8 mouse cellular contexts compared by ENCODE assay signal in genomic region chr4:95733397-95734249, GRCm38 (mm10).
DNase-seq lines count a peak whose midpoint lies in the region; ATAC-seq and TF ChIP-seq lines count a peak whose summit lies in the region.

No protein-coding gene starts in this region.

- ATAC-seq in liver, postnatal 0 days, result no peak
- peak; percentile 88 for ATAC-seq in hindbrain, embryonic 16.5 days
- ATAC-seq in lung, postnatal 0 days, result peak; percentile 82
- peak; percentile 40; the same call in 1 of the 2 replicates for ATAC-seq in stomach, postnatal 0 days (ENCODE audit: low FRiP score, low TSS enrichment)

- TF ChIP-seq POLR2A in liver, adult 2 months (IDR thresholded peaks at IDR 0.05; ENCODE audit: extremely low read depth, insufficient read depth, low read length), result no peak

- no peak for TF ChIP-seq CTCF in liver, adult 2 months (IDR thresholded peaks at IDR 0.05; ENCODE audit: low read depth, low read length)
- TF ChIP-seq CTCF in liver, postnatal 0 days (IDR thresholded peaks at IDR 0.05; ENCODE audit: low read depth), result no peak
- no peak for TF ChIP-seq CTCF in lung, postnatal 0 days (IDR thresholded peaks at IDR 0.05)
- TF ChIP-seq CTCF in stomach, postnatal 0 days (IDR thresholded peaks at IDR 0.05; ENCODE audit: low read depth), result no peak

- no peak overlapping the region for H3K4me3 ChIP-seq in liver, adult 2 months (ENCODE audit: insufficient read depth, low read depth, low read length)
- no peak overlapping the region for H3K4me3 ChIP-seq in liver, postnatal 0 days (ENCODE audit: low read depth, low read length)
- H3K4me3 ChIP-seq in hindbrain, embryonic 16.5 days (ENCODE audit: low read length), result no peak overlapping the region
- H3K4me3 ChIP-seq in lung, postnatal 0 days (ENCODE audit: low read depth, low read length), result no peak overlapping the region
- no peak overlapping the region for H3K4me3 ChIP-seq in stomach, postnatal 0 days (ENCODE audit: low read depth, low read length)

- WGBS in liver, adult 2 months, result 51% methylated on average over 6 of the region's 6 CpGs
- 62% methylated on average over 6 of the region's 6 CpGs for WGBS in liver, postnatal 0 days (ENCODE audit: insufficient replicate concordance)
- WGBS in hindbrain, embryonic 16.5 days, result 15% methylated on average over 6 of the region's 6 CpGs
- WGBS in lung, postnatal 0 days, result 25% methylated on average over 6 of the region's 6 CpGs
- 20% methylated on average over 6 of the region's 6 CpGs for WGBS in stomach, postnatal 0 days

- no peak overlapping the region for H3K4me2 ChIP-seq in liver, postnatal 0 days (ENCODE audit: low read depth, low read length)
- H3K4me2 ChIP-seq in hindbrain, embryonic 16.5 days (ENCODE audit: low read length), result no peak overlapping the region
- H3K4me2 ChIP-seq in lung, postnatal 0 days (replicated peaks; ENCODE audit: low read depth, low read length), result no peak overlapping the region
- no peak overlapping the region for H3K4me2 ChIP-seq in stomach, postnatal 0 days (replicated peaks; ENCODE audit: low read depth)

- no peak for TF ChIP-seq EP300 in liver, postnatal 0 days (IDR thresholded peaks at IDR 0.05; ENCODE audit: low read depth)
- TF ChIP-seq EP300 in lung, postnatal 0 days (IDR thresholded peaks at IDR 0.05), result peak; percentile 65; the same call in 1 of the 2 replicates
- no peak for TF ChIP-seq EP300 in stomach, postnatal 0 days (optimal IDR thresholded peaks at IDR 0.05)

- no peaks in the 10 kb centered on the region for H3K36me3 ChIP-seq in liver, adult 2 months (ENCODE audit: control insufficient read depth, insufficient read depth, low read length)
- no peaks in the 10 kb centered on the region for H3K36me3 ChIP-seq in liver, postnatal 0 days (replicated peaks; ENCODE audit: insufficient read depth, low read length)
- H3K36me3 ChIP-seq in hindbrain, embryonic 16.5 days (ENCODE audit: control insufficient read depth, insufficient read depth, low read length), result no peaks in the 10 kb centered on the region
- no peaks in the 10 kb centered on the region for H3K36me3 ChIP-seq in lung, postnatal 0 days (ENCODE audit: insufficient read depth, low read length)
- no peaks in the 10 kb centered on the region for H3K36me3 ChIP-seq in stomach, postnatal 0 days (ENCODE audit: control insufficient read depth, insufficient read depth, low read length)

- no peaks in the 10 kb centered on the region for H3K27me3 ChIP-seq in liver, adult 2 months (ENCODE audit: control insufficient read depth, insufficient read depth, low read length)
- H3K27me3 ChIP-seq in liver, postnatal 0 days (ENCODE audit: insufficient read depth, low read length), result no peaks in the 10 kb centered on the region
- no peaks in the 10 kb centered on the region for H3K27me3 ChIP-seq in hindbrain, embryonic 16.5 days (replicated peaks; ENCODE audit: control insufficient read depth, insufficient read depth, low read length)
- no peaks in the 10 kb centered on the region for H3K27me3 ChIP-seq in lung, postnatal 0 days (replicated peaks; ENCODE audit: insufficient read depth, low read length)
- H3K27me3 ChIP-seq in stomach, postnatal 0 days (ENCODE audit: control insufficient read depth, insufficient read depth, low read length), result no peaks in the 10 kb centered on the region

- peak overlapping the region; percentile 36; the same call in 1 of the 2 replicates for H3K27ac ChIP-seq in liver, adult 2 months (replicated peaks; ENCODE audit: insufficient read depth, low read depth, low read length)
- no peak overlapping the region for H3K27ac ChIP-seq in liver, postnatal 0 days (ENCODE audit: low read depth)
- no peak overlapping the region; the same call in 1 of the 2 replicates for H3K27ac ChIP-seq in hindbrain, embryonic 16.5 days (ENCODE audit: low read depth, low read length)
- H3K27ac ChIP-seq in lung, postnatal 0 days (ENCODE audit: low read length), result no peak overlapping the region
- H3K27ac ChIP-seq in stomach, postnatal 0 days (replicated peaks), result no peak overlapping the region; the same call in 1 of the 2 replicates

- peaks cover 26% of the 10 kb centered on the region for H3K4me1 ChIP-seq in liver, adult 2 months (ENCODE audit: control insufficient read depth, insufficient read depth, low read length)
- peaks cover 33% of the 10 kb centered on the region for H3K4me1 ChIP-seq in liver, postnatal 0 days (ENCODE audit: insufficient read depth)
- H3K4me1 ChIP-seq in hindbrain, embryonic 16.5 days (ENCODE audit: control insufficient read depth, insufficient read depth, low read depth, low read length), result peaks cover 7% of the 10 kb centered on the region
- peaks cover 3% of the 10 kb centered on the region; the same call in 1 of the 2 replicates for H3K4me1 ChIP-seq in lung, postnatal 0 days (ENCODE audit: insufficient read depth, low read depth, low read length)
- H3K4me1 ChIP-seq in stomach, postnatal 0 days (replicated peaks; ENCODE audit: control insufficient read depth, insufficient read depth), result 0 out of 2 replicates have a peak, but pooled peaks cover 1% of the 10 kb centered on the region

- no peaks in the 10 kb centered on the region for H3K79me2 ChIP-seq in liver, adult 2 months (ENCODE audit: control insufficient read depth, insufficient read depth, low read length)

- no peak overlapping the region for H3K9ac ChIP-seq in liver, adult 2 months (ENCODE audit: low read depth, low read length)
- no peak overlapping the region for H3K9ac ChIP-seq in liver, postnatal 0 days (replicated peaks)
- H3K9ac ChIP-seq in hindbrain, embryonic 16.5 days (ENCODE audit: low read depth, low read length), result no peak overlapping the region
- no peak overlapping the region for H3K9ac ChIP-seq in lung, postnatal 0 days (replicated peaks; ENCODE audit: low read depth)
- H3K9ac ChIP-seq in stomach, postnatal 0 days (ENCODE audit: low read length), result no peak overlapping the region

- peak; percentile 45 for DNase-seq in liver, adult 2 months (ENCODE audit: extremely low read depth, low read depth, low spot score)
- no peak for DNase-seq in liver, postnatal 0 days
- DNase-seq in embryo, embryonic 9.5 days (ENCODE audit: extremely low spot score), result peak; percentile 46
- DNase-seq in lung, postnatal 0 days (ENCODE audit: low spot score), result peak; percentile 76
- peak; percentile 31 for DNase-seq in stomach, postnatal 0 days (ENCODE audit: low spot score)
- no peak for DNase-seq in thymus, postnatal 0 days (ENCODE audit: low spot score)
- no peak for DNase-seq in cerebellum, adult 11-12 months

- no peaks in the 10 kb centered on the region for H3K9me3 ChIP-seq in liver, postnatal 0 days (ENCODE audit: low read length)
- H3K9me3 ChIP-seq in hindbrain, embryonic 16.5 days (ENCODE audit: control insufficient read depth, low read length), result no peaks in the 10 kb centered on the region
- no peaks in the 10 kb centered on the region for H3K9me3 ChIP-seq in lung, postnatal 0 days (ENCODE audit: low read length)
- H3K9me3 ChIP-seq in stomach, postnatal 0 days (ENCODE audit: control insufficient read depth, low read length), result no peaks in the 10 kb centered on the region

Comparison
In these comparisons a context has a peak if more than half of its experiments do, and no peak if none do; other contexts are left out.
1. DNase-seq: peak in liver, adult 2 months (single experiment), embryo, embryonic 9.5 days (single experiment), lung, postnatal 0 days (single experiment) and stomach, postnatal 0 days (single experiment); none in liver, postnatal 0 days (single experiment), thymus, postnatal 0 days (single experiment) and cerebellum, adult 11-12 months (single experiment).